Mouse (Mus musculus) heart, embryonic 10.5 days (tissue): Measurements from ENCODE around the gene Ccdc113. TPM values are rescaled to one million over a fixed set of nuclear protein-coding genes. Genes with fewer than 3 reads are reported as not detected.
A peak's percentile ranks its signal among the peaks of the same experiment; 100 is the strongest.

Experiments
- DNase-seq: peaks from one replicate; pipeline ENCODE4 v3.0.0-alpha.2; 2017; ENCODE audit warnings: low spot score
- H3K27ac ChIP-seq: fragments of 300-500 bp; sonication (generic); 2 replicates; pipeline ENCODE4 v1.5.1; 2016; ENCODE audit warnings: mild to moderate bottlenecking
- H3K27me3 ChIP-seq: fragments of 300-500 bp; sonication (generic); 2 replicates; pipeline ENCODE4 v1.6.1; 2016; ENCODE audit warnings: mild to moderate bottlenecking; ENCODE audit not compliant: poor library complexity, insufficient read depth, severe bottlenecking
- H3K36me3 ChIP-seq: fragments of 300-500 bp; sonication (generic); 2 replicates; pipeline ENCODE4 v1.6.1; 2016; ENCODE audit warnings: mild to moderate bottlenecking, moderate library complexity
- H3K4me1 ChIP-seq: fragments of 300-500 bp; sonication (generic); 2 replicates; pipeline ENCODE4 v1.6.1; 2016; ENCODE audit warnings: mild to moderate bottlenecking
- H3K4me3 ChIP-seq: fragments of 300-500 bp; sonication (generic); 2 replicates; pipeline ENCODE4 v1.5.1; 2016; ENCODE audit warnings: mild to moderate bottlenecking, moderate library complexity
- H3K9me3 ChIP-seq: fragments of 300-500 bp; sonication (generic); 2 replicates; pipeline ENCODE4 v1.6.1; 2016; ENCODE audit warnings: mild to moderate bottlenecking, moderate library complexity
- WGBS: fragments of 180-500 bp; shearing (Covaris S2); methylation state at CpG from one replicate; pipeline ENCODE4 v1.1.7; 2016; 5-methylcytosine and 5-hydroxymethylcytosine counted together
- polyA plus RNA-seq: library from polyadenylated mRNA; unstranded; fragments of >200 nt; fragmentation: Nextera tagmentation; extraction: Ambion mirVana; gene quantifications from 2 replicates; pipeline ENCODE4 v1.2.1, GENCODE M21; 2016

Ccdc113 gene
- polyA plus RNA-seq, 1 experiment from 2014 or later: 1.4 TPM

GRCm38 (mm10) chr8:95547931-95548330, 14.0 kb downstream of the Ccdc113 start:
- Histone ChIP-seq H3K9me3 (no peaks in the 10 kb centered on the region), H3K4me3 (no peak overlapping the region), H3K27ac (peak overlapping the region; percentile 62; the same call in 1 of the 2 replicates), H3K27me3 (no peaks in the 10 kb centered on the region), H3K4me1 (peaks cover 26% of the 10 kb centered on the region), H3K36me3 (no peaks in the 10 kb centered on the region)
- no peak for DNase-seq
- 59% methylated on average over 8 of the region's 8 CpGs for WGBS

GRCm38 (mm10) chr8:95549871-95550829, 16.3 kb downstream of the Ccdc113 start:
- Histone ChIP-seq H3K27me3 (no peaks in the 10 kb centered on the region), H3K36me3 (no peaks in the 10 kb centered on the region), H3K4me3 (no peak overlapping the region), H3K27ac (no peak overlapping the region), H3K4me1 (peaks cover 26% of the 10 kb centered on the region), H3K9me3 (no peaks in the 10 kb centered on the region)
- no peak for DNase-seq
- WGBS: 69% methylated on average over 16 of the region's 16 CpGs

- Histone ChIP-seq H3K27me3 (no peaks in the 10 kb centered on the region), H3K9me3 (no peaks in the 10 kb centered on the region), H3K4me1 (peaks cover 26% of the 10 kb centered on the region), H3K36me3 (no peaks in the 10 kb centered on the region), H3K27ac (no peak overlapping the region), H3K4me3 (no peak overlapping the region)
- 71% methylated on average over 4 of the region's 4 CpGs for WGBS
- DNase-seq: no peak
Observed at GRCm38 (mm10) chr8:95551577-95551976, 17.7 kb downstream of the Ccdc113 start.

GRCm38 (mm10) chr8:95555963-95556362, 22.1 kb downstream of the Ccdc113 start:
- DNase-seq: no peak
- Histone ChIP-seq H3K4me3 (no peak overlapping the region), H3K27ac (no peak overlapping the region), H3K27me3 (no peaks in the 10 kb centered on the region), H3K36me3 (no peaks in the 10 kb centered on the region), H3K4me1 (0 out of 2 replicates have a peak, but pooled peaks cover 5% of the 10 kb centered on the region), H3K9me3 (no peaks in the 10 kb centered on the region)
- WGBS: 91% methylated on average over 2 of the region's 2 CpGs

- no peaks in the 10 kb centered on the region for H3K27me3 ChIP-seq
- no peak overlapping the region for H3K27ac ChIP-seq
- WGBS: 86% methylated on average over 4 of the region's 4 CpGs
- H3K36me3 ChIP-seq: no peaks in the 10 kb centered on the region
- no peak for DNase-seq
- H3K9me3 ChIP-seq: peaks cover 5% of the 10 kb centered on the region
- H3K4me1 ChIP-seq: no peaks in the 10 kb centered on the region
- H3K4me3 ChIP-seq: no peak overlapping the region
Observed at GRCm38 (mm10) chr8:95566217-95566616, 32.3 kb downstream of the Ccdc113 start.

- H3K9me3 ChIP-seq: peaks cover 5% of the 10 kb centered on the region
- no peak for DNase-seq
- H3K36me3 ChIP-seq: no peaks in the 10 kb centered on the region
- H3K27me3 ChIP-seq: no peaks in the 10 kb centered on the region
- H3K4me3 ChIP-seq: no peak overlapping the region
- WGBS: 81% methylated on average over 6 of the region's 6 CpGs
- no peak overlapping the region for H3K27ac ChIP-seq
- H3K4me1 ChIP-seq: no peaks in the 10 kb centered on the region
Observed at GRCm38 (mm10) chr8:95566809-95567208, 32.9 kb downstream of the Ccdc113 start.

- no peaks in the 10 kb centered on the region for H3K4me1 ChIP-seq
- no peak for DNase-seq
- 83% methylated on average over 5 of the region's 5 CpGs for WGBS
- no peaks in the 10 kb centered on the region for H3K36me3 ChIP-seq
- no peaks in the 10 kb centered on the region for H3K27me3 ChIP-seq
- no peak overlapping the region for H3K27ac ChIP-seq
- H3K4me3 ChIP-seq: no peak overlapping the region
- H3K9me3 ChIP-seq: peaks cover 5% of the 10 kb centered on the region
Observed at GRCm38 (mm10) chr8:95573146-95573545, 39.3 kb downstream of the Ccdc113 start.

- no peak for DNase-seq
- 86% methylated on average over 10 of the region's 10 CpGs for WGBS
Observed at GRCm38 (mm10) chr8:95576240-95576639, 42.4 kb downstream of the Ccdc113 start, which contains the start of gene Prss54. TSS of gene Prss54 (minus strand) at chr8:95576340.

GRCm38 (mm10) chr8:95587339-95587738, 53.5 kb downstream of the Ccdc113 start:
- peaks cover 7% of the 10 kb centered on the region; the same call in 1 of the 2 replicates for H3K4me1 ChIP-seq
- no peaks in the 10 kb centered on the region for H3K9me3 ChIP-seq
- no peak overlapping the region for H3K4me3 ChIP-seq
- peak overlapping the region; percentile 24; the same call in 1 of the 2 replicates for H3K27ac ChIP-seq
- 47% methylated on average over 1 of the region's 1 CpGs for WGBS
- no peaks in the 10 kb centered on the region for H3K27me3 ChIP-seq
- DNase-seq: no peak
- no peaks in the 10 kb centered on the region for H3K36me3 ChIP-seq

More at GRCm38 (mm10) chr8:95576240-95576639, 42.4 kb downstream of the Ccdc113 start, which contains the start of gene Prss54:
- H3K9me3 ChIP-seq: no peaks in the 10 kb centered on the region
- H3K4me3 ChIP-seq: no peak within 1 kb of the TSS
- no peak within 1 kb of the TSS for H3K27ac ChIP-seq
- H3K36me3 ChIP-seq: no peaks in the 10 kb centered on the region
- no peaks in the 10 kb centered on the region for H3K27me3 ChIP-seq
- H3K4me1 ChIP-seq: no peaks in the 10 kb centered on the region

- H3K27me3 ChIP-seq: no peaks in the 10 kb centered on the region
- no peak overlapping the region for H3K4me3 ChIP-seq
- no peaks in the 10 kb centered on the region for H3K9me3 ChIP-seq
- 58% methylated on average over 10 of the region's 10 CpGs for WGBS
- no peak for DNase-seq
- H3K27ac ChIP-seq: no peak overlapping the region
- H3K36me3 ChIP-seq: no peaks in the 10 kb centered on the region
- peaks cover 7% of the 10 kb centered on the region; the same call in 1 of the 2 replicates for H3K4me1 ChIP-seq
Observed at GRCm38 (mm10) chr8:95589282-95589681, 55.4 kb downstream of the Ccdc113 start.

GRCm38 (mm10) chr8:95590539-95590938, 56.7 kb downstream of the Ccdc113 start:
- DNase-seq: no peak
- H3K9me3 ChIP-seq: no peaks in the 10 kb centered on the region
- peaks cover 14% of the 10 kb centered on the region; the same call in 1 of the 2 replicates for H3K4me1 ChIP-seq
- 72% methylated on average over 4 of the region's 4 CpGs for WGBS
- no peaks in the 10 kb centered on the region for H3K27me3 ChIP-seq
- no peaks in the 10 kb centered on the region for H3K36me3 ChIP-seq
- no peak overlapping the region for H3K27ac ChIP-seq
- no peak overlapping the region for H3K4me3 ChIP-seq

- Histone ChIP-seq H3K36me3 (no peaks in the 10 kb centered on the region), H3K9me3 (no peaks in the 10 kb centered on the region), H3K4me3 (no peak overlapping the region), H3K27me3 (no peaks in the 10 kb centered on the region), H3K27ac (0 out of 2 replicates have a peak overlapping the region, but pooled peaks have one; percentile 29), H3K4me1 (peaks cover 22% of the 10 kb centered on the region; the same call in 1 of the 2 replicates)
- WGBS: 84% methylated on average over 12 of the region's 12 CpGs
- DNase-seq: no peak
Observed at GRCm38 (mm10) chr8:95592131-95592780, 58.4 kb downstream of the Ccdc113 start.
